Mouse (Mus musculus) Muller cell, postnatal 12 days (primary cell): Measurements from ENCODE around the gene Btnl9.
A peak's percentile ranks its signal among the peaks of the same experiment; 100 is the strongest.
"Not testable (repeated sequence)": the region's sequence is repeated elsewhere in the genome, so short reads cannot be mapped to it uniquely, and the experiment has no call there.

Source experiments
- DNase-seq: peaks from one replicate; pipeline ENCODE4 v3.0.0-alpha.2; 2015; ENCODE audit errors: inconsistent ontology term

Gene Btnl9

DNA sequence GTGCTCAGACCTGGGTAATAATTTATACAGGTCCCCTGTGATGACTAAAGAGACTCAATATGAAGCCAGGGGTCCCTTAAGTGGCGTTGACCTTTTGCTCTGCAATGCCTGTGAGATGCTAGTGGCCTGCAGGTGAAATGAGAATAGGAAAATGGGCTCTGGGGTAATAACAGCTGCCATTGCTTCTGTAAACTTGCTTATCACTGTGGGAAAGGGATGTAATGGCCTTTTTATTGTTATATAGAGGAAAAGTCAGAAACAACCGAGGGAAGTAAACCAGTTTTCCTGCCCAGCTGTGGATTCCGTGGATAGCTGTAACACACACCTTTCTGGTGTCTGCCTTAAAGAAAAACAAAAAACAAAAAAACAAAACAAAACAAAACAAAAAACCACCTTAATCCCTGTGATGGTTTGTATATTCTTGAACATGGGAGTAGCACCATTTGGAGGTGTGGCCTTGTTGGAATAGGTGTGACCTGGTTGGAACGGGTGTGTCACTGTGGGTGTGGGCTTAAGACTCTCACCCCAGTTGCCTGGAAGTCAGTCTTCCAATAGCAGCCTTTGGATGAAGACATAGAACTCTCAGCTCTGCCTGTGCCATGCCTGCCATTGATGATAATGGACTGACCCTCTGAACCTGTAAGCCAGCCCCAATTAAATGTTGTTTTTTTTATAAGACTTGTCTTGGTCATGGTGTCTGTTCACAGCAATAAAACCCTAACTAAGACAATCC lies 10.7 kb downstream of the Btnl9 start:
- not testable (repeated sequence) for DNase-seq

DNA sequence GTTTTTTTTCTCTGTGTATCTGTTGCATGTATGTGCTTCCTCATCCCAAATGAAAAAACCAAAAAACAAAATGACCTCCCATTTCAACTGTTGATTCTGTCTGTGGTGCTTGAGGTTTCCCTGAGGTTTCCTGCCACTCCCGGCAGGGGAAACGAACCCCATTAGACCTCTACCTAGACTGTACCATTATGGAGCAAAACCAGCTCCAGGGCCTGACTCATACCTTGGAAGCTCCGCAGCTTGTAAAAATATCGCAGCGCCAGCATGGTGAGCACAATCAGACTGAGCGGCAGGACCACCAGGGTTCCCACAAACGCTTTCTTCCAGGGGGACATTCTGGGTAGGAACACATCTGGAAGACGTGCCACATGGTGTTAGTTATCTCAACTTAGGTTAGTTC lies 11.6 kb downstream of the Btnl9 start:
- no peak for DNase-seq

DNA sequence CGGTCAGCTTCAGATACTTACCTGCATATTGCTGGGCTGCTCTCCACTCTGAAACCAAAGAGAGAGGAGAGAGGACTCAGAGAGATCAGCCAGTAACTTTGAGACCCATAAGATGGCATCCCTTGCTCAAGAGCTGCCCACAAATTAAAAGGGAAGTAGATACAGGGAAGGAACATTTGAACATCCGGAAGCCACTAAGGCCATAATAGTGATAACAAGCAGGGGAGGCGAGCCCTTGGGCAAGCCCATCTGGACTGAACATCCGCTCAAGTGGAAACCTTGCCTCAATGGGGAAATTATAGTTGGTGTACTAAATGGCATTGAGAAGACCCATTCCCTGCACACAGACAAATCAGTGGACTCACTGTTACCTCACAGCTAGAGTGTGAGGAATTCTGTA lies 16.4 kb downstream of the Btnl9 start:
- no peak for DNase-seq

DNA sequence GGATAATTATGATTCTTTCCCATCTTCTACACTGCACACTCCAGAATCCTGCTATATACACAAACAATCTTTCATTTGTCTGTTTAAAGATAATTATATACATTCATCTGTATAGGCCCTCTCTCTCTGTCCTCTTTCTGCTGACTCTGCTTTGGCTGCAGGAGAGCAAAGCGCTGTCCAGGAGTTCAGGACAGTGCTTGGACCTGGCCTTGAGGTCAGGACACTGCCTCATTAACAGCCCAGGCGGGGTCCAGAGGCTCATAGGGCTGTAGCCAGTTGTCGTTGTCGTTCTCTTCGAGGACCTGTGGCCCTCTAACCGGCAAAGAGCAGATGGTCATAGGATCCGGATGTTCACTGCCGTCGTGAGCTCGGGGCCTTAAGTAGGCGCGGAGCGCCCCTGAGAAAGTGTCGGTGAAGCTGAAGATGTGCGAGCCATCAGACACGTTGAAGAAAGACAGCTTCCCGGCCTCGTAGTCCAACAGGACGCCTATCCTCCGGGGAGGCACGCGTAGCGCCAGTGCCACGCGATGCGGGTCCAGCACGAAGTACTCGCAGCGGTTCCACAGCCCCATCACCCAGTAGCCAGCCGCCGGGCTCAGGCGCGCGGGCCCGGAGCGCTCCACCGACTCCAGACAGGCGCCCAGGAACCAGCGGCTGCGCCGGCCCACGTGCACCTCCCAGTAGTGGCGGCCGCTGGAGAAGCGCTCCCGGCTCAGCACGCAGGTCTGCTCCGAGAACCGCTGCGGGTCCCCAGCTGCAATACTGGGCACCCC lies 17.9 kb downstream of the Btnl9 start:
- DNase-seq = peak; percentile 15

DNA sequence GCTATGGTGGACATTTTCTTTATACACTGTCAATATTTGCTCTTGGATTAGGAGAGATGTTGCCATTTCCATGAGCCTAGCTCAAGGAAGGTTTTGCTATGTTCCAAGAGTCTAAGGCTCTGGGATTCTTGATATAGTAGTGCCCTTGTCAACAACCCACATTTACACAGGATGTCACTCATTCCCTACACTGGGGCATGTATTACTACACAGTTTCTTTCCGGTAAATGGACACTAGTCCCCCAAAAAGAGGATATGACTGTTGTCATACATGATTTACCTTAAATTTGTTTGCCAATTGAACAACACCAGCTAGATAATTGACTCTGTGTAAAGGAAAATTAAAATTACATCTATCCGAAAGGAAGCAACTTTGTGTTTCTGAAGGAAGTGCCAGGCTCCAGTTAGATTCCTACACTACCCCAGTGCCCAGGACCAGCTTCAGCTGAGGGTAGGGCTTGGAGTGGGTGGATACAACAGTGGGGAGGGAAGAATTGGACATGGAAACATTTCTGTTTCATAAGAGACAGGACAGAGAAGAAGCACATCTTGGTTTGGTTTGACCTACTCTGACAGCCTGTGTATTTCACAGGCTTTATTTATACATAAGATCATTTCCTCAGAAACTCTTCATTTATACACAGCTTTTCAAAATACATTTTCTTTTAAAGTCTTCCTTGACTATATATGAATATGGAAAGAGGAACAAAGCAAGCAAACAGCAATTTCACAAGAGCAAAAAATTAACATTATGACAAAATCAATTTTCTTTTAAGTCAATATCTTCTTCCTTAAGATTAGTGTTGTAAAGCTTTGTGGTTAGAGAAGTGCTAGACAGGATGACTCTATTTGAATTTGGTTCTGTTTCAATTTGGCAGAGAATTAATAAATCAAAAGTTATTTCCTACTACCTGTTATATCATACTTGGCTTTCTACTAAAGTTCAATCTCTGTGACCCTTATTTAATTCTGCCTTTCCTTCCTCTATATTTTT lies 29.8 kb downstream of the Btnl9 start:
- no peak for DNase-seq

DNA sequence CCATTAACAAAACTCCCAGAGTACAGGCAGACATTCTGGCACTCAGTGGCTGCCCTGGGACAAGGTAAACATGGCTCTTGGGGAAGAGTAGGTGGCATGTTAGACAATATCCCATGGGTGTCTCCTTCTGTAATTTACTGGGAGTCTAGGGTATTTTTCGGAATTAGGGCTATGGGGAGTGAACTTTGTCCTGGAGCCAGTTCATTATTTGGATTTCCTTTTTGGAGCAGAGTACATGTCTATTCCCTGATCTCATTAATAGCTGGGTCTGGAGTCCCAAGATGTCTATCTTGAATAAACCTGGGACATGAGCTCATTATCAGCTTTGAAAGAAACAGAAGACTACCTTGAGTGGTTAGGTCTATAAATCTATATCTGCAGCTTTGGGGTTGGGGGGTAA lies 32.9 kb downstream of the Btnl9 start, which contains the start of gene Olfr1394:
Olfr1394 (plus strand) TSS at position 301 of the 400 bp plus-strand sequence.
- no peak for DNase-seq

DNA sequence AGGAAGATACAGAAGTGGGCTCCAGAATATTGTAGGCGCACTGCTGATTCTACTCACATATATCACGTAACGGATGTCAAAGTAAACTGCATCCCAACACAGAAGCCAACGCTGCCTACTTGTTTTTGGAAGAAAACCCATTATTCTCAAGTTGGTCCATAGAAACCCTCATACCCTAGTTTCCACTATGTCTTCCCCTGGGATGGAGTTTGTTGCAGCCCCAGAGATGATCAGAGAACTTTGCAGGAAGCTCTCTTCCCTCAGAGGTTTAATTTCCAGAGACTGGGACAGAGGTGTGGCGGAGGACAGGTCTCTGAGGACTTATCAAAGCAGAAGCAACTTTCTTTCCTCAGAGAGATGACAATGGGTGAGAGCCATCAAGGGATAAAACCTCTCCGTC lies 45.0 kb downstream of the Btnl9 start, which contains the start of gene Olfr1395:
Olfr1395 (plus strand) TSS at position 301 of the 400 bp plus-strand sequence.
- DNase-seq = no peak

DNA sequence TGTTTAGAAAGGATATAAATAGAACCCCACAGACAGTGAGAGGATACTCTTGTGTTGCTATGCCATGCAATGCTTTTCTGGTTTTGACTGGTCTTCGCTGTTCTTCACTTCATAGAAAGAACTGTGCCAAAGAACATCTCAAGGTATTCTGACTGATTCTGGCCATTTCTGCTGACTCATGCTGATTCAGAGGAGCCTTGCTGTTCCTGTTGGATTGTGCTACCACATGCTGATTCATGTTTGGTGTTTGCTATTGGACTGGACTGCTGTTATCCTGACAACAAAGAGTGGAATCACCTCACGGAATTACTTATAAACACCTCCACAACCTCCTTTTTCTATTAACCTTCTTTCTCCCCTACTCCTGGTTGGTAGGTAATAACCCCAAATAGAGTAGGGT lies 62.8 kb downstream of the Btnl9 start:
- DNase-seq = no peak

DNA sequence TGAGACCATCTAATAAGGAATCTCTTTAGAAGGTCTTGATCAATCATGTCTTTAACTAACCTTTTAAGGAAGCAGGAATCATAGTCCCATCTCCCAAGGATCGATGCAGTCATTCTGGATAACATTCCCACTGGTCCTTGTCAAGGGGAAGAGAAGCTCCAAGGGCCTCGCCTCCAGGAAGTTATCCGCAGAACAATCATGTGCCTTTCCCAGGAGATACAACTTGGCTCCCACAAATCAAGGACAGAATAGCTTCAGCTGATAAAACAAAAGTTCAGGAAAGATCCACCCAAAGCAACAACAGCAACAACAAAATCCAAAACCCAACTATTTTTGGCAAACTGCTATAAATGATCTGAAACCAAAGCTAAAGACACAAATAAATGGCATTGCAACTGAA lies 67.3 kb downstream of the Btnl9 start:
- DNase-seq = no peak
